Mouse (Mus musculus) lung, adult 2 months (tissue): ENCODE results near the gene Glyr1.

Source experiments
- CTCF ChIP-seq: fragments of 200-500 bp; IDR thresholded peaks from 2 replicates; pipeline ENCODE4 v1.5.1; 2011; ENCODE audit warnings: mild to moderate bottlenecking, low read length, control low read depth; ENCODE audit not compliant: insufficient read depth
- POLR2A ChIP-seq: fragments of 200-500 bp; IDR thresholded peaks from 2 replicates; pipeline ENCODE4 v1.6.1; 2011; ENCODE audit warnings: low read depth, mild to moderate bottlenecking, control low read depth, low read length, borderline replicate concordance; ENCODE audit errors: extremely low read depth

- TF ChIP-seq CTCF = no peak
- no peak for TF ChIP-seq POLR2A
Observed at GRCm38 (mm10) chr16:5086179-5086578, 36.5 kb upstream of the Glyr1 start.
